Mouse (Mus musculus): ENCODE results near the gene Tmem51. TPM values are rescaled to one million over a fixed set of nuclear protein-coding genes. Genes with fewer than 3 reads are reported as not detected.
"Not testable (repeated sequence)": the region's sequence is repeated elsewhere in the genome, so short reads cannot be mapped to it uniquely, and the experiment has no call there.

Gene Tmem51
- polyA plus RNA-seq, 1 experiment = 51.4 TPM

- DNase-seq (ENCODE audit: low read depth, low spot score) = no peak
- WGBS = 88% methylated on average over 9 of the region's 9 CpGs
Measured at GRCm38 (mm10) chr4:142039662-142040353, 44.3 kb downstream of the Tmem51 start.

DNA sequence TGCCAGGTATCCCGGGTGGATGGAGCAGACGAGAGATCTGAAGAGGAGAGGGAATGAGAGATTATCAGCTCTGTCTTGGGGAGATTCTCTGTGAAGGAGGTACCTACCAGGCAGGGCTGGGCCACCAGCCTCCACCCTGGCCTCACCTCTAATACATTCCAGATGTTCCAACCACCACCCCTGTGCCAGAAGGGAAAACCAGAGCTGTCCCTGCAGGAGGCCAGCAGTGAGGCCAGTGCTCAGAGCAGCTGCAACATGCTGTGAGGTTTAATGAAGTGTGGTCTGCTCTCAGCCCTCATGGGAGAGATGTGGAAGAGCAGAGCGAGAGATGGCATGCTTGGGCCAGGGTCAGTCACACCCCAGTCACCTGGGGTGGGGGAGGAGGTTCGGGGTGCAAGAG lies 46.2 kb downstream of the Tmem51 start:
- DNase-seq (ENCODE audit: low read depth, low spot score) = no peak
- WGBS = 85% methylated on average over 4 of the region's 4 CpGs

DNA sequence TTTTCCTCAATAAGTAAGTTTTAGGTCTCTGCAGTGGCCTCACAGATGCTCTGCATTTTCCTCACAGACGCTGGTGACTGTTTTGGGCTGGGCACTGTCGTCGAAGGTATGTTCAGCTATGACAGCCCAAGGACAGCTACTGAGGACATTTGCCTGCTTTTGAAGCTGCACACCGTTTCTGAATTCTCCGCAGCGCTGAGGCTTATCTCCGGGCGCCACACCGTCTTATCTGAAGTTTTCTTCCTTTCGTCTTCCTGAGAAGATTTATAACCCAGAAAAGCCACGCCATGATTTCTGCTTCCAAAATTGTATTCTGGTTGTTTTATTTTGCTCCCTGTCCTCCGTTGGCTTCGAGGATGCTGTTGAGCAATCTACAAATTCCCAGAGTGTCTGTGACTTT lies 55.6 kb downstream of the Tmem51 start:
- no peak for DNase-seq (ENCODE audit: low read depth, low spot score)
- WGBS = 38% methylated on average over 13 of the region's 13 CpGs

- DNase-seq (ENCODE audit: low read depth, low spot score) = no peak
- 74% methylated on average over 2 of the region's 2 CpGs for WGBS
Measured at GRCm38 (mm10) chr4:142026965-142027364, 57.1 kb downstream of the Tmem51 start.

- DNase-seq (ENCODE audit: low read depth, low spot score) = no peak
- WGBS = 61% methylated on average over 2 of the region's 2 CpGs
Measured at GRCm38 (mm10) chr4:142024536-142024935, 59.6 kb downstream of the Tmem51 start.

DNA sequence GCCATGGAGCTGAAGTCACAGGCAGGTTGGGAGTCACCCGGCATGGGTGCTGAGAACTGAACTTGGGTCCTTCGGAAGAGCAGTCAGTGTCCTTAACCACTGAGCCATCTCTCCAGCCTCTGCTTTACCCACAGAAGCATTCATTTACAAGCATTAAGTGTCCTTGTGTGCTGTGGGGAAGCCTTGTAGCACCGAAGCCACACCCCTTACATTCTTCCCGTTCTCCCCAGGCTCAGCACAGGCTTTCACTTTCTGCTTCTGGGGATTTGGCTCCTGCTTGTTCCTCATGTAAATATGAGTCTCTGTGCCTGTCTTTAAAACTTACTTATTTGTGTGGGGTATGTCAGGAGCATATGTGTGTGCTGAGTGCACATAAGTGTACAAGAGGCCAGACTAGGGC lies 60.9 kb downstream of the Tmem51 start:
- 45% methylated on average over 4 of the region's 4 CpGs for WGBS

DNA sequence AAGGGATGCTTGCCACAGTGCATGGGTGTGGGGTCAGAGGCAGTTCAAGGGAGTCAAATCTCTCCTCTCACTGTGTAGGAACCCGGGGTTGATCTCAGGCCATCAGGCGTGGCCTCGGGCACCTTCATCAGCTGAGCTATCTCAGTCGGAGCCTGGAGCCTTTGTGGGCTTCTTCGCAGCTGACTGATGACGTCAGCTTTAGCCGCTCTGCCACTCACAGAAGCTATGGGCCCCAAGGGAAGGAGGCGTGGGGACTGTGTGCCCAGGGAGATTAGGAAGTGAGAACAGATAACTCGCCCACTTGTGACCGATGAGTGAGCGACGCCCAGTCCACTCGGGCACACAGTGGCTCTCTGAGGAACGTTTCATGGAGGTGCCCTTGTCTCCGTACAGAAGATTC lies 66.4 kb downstream of the Tmem51 start:
- WGBS = 27% methylated on average over 15 of the region's 15 CpGs
- no peak for DNase-seq (ENCODE audit: low read depth, low spot score)

More for the DNA sequence above, 60.9 kb downstream of the Tmem51 start:
- no peak for DNase-seq (ENCODE audit: low read depth, low spot score)

DNA sequence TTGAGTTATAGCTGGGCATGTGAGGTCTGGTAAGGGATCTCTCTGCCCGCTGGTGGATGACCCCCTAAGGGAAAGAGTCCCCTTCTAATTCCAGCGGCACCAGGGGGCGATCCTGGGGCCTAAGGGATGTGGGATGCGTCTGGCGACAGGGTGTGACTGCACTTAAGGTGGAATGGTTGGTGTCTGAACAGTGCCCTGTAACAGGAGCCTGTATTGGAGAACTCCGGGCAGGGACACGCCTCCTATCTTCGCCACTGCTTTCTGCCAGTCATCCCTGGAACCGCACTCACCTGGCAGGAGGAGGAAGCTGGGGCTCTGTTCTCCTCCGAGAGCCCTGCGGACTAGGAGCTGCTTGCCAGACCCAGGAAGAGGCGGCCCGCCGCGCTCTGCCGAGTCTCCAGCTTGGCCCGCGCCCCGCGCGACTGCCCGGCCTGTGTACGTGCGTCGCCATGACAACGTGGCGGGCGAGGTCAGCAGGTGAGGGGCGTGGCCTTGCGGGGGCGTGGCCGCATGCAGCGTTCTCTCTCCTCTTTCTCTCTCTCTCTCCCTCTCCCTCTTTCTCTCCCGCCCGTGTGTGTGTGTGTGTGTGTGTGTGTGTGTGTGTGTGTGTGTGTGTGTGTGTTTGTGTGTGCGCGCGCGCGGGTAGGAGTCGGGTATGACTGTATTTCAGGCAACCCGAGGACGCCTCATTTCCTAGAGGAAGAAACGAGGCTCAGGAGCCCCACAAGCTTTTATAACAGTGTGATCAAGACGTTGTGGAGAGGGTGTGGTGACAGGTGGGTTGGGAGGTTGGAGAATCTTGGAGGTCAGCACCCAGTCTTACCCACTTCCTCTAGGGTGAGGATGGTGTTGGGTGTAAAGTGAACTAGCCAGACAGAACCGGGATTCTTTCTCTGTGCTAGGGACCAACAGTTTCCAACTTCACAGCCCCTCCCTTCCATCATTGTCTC lies 69.2 kb downstream of the Tmem51 start, which contains the start of gene Fhad1:
Gene Fhad1 (minus strand): TSS at position 424 of the 950 bp plus-strand sequence.
- WGBS = 2% methylated on average over 46 of the region's 46 CpGs
- DNase-seq (ENCODE audit: low read depth, low spot score) = no peak

DNA sequence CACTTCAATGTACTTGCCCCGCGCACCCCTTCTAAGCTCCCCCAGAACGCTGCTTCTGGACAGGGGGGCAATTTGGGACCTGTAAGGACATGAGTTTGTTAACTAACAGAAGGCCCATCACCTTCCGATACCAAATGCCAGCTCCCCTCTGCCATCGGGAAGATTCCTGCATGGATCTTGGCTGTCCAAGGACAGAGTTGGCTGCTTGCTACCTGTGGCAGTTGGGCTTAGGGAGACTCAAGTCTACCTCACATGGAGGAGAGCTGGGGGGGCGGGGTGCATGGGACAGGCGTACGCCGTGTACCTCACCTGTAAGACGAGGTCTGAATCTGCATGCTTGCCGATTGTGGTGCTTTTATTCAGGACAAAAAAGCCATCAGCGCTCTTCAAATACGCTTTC lies 72.9 kb downstream of the Tmem51 start:
- 96% methylated on average over 13 of the region's 13 CpGs for WGBS
- DNase-seq (ENCODE audit: low read depth, low spot score) = no peak

- DNase-seq (ENCODE audit: low read depth, low spot score) = no peak
- 71% methylated on average over 7 of the region's 7 CpGs for WGBS
Measured at GRCm38 (mm10) chr4:142010441-142010840, 73.7 kb downstream of the Tmem51 start.

- WGBS = 19% methylated on average over 11 of the region's 11 CpGs
- no peak for DNase-seq (ENCODE audit: low read depth, low spot score)
Measured at GRCm38 (mm10) chr4:142008206-142008605, 75.9 kb downstream of the Tmem51 start.

GRCm38 (mm10) chr4:142000581-142000980 lies 83.5 kb downstream of the Tmem51 start:
- 42% methylated on average over 9 of the region's 9 CpGs for WGBS
- DNase-seq (ENCODE audit: low read depth, low spot score) = no peak

DNA sequence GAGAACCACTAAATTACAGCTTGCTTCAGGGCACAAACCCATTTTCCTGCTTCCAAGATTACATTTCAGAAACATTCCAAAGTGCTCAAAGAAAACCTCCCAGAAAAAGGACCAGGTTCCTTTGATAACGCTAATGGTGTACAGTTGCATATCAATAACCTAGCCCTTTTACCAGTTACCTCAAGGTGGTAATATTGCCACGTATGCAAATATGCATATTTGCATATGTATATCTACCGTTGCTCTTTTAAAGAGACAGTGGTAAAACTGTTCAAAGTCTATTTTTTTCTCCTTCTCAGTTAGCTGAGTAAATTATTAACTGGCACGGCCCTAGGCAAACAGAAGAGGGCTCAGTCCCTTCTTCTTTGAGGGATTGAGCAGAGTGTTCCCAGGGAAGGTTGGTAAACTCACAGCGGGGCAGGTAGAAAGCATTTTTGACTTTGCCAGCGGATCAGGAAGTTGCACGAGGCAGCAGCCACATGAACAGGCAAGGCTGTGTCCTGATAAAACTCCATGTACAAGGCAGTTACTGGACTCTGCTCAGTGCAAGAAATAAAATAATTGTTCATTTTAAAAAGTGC lies 84.5 kb downstream of the Tmem51 start:
- 23% methylated on average over 7 of the region's 7 CpGs for WGBS
- no peak for DNase-seq (ENCODE audit: low read depth, low spot score)

DNA sequence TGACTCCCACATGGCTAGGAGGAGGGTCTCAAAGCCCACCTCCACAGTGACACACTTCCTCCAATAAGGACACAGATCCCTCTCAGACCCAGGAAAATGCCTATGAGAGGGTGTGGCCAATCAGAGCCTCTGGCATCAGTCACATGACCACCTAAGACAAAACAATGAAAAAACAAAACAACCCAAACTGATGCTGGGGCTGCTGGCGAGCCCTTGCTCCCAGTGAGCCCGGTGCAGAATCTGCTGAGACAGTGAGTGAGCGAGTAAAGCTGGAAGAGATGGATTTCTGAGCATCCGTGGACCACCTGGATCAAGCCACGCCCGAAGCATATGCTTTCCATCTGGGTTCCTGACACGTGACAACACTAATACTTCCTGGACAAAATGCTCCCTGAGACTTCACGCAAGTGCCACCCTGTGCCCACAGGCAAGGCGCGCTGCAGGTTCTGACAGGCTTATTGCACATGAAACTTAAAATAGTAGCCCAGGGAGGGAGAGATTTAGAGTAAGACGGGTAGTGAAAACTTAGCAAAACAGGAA lies 85.8 kb downstream of the Tmem51 start:
- WGBS = 10% methylated on average over 11 of the region's 11 CpGs
- no peak for DNase-seq (ENCODE audit: low read depth, low spot score)

DNA sequence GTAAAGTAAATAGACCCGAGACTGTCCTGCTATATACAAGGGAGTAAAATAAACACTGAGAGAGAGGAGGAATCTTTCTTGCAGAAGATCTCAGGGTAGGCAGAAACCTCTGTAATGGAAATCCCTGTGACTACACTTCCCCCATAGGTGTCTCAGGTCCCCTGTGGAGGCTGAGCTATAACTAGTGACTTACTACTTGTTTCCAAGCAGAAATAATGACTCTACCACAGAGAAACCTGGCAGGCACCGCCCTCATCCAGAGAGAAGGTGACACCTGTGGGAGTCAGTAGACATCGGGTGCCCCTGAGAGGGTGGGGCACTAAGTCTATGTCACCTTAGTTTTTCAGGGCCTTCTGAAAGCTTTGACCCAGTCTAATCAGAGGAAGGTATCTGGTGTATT lies 87.2 kb downstream of the Tmem51 start:
- 23% methylated on average over 3 of the region's 3 CpGs for WGBS
- DNase-seq (ENCODE audit: low read depth, low spot score) = no peak

DNA sequence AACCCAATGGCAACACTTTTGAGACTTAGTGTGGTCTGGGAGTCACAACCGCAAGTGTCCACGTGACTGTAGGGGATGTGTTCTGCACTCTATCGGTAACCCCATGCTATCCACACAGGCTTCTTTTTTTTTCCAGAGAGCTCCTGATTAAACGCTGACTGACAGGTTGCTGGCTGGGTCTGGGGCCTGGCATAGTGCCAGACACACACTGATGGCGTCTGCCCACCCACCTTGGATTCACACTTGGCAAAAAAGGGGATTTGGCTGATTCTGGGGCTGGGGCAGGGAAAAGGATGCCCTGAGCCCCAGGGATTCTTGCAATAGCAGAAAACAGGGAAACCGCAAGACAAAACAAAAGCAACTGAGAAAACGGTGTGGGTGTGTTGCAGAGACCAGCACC lies 88.0 kb downstream of the Tmem51 start:
- DNase-seq (ENCODE audit: low read depth, low spot score) = no peak
- WGBS = 70% methylated on average over 7 of the region's 7 CpGs

GRCm38 (mm10) chr4:141994062-141994471 lies 90.0 kb downstream of the Tmem51 start:
- DNase-seq (ENCODE audit: low read depth, low spot score) = not testable (repeated sequence)
- 33% methylated on average over 2 of the region's 2 CpGs for WGBS

DNA sequence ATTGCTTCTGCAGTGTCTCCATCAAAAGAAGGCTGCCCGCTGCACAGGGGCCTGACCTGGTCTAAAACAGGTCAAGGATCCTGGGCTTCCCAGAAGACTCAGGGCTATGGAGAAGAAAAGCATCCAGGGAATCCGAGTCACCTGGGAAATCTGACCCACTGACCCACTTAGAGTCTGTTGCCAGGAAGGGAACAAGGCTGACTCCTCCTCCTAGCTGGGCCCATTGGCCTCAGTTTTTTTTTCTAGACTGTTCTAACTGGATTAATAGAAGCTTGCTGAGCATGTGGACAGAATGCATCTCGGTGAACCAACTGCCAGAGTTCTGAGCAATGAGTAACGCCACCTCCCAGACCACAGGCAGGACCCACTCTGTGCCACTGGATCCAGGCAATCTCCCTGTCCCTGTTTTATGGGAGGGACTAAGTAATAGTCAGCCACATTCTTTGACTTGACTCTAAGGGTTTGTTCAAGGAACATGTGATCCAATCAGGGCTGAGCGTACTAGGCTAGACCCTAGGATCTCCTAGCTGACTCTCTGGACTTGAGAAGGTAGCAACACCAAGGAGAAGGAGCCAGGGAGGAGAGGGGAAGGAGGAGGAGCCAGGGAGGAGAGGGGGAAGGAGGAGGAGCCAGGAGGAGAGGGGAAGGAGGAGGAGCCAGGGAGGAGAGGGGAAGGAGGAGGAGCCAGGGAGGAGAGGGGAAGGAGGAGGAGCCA lies 90.6 kb downstream of the Tmem51 start:
- 53% methylated on average over 5 of the region's 5 CpGs for WGBS
- DNase-seq (ENCODE audit: low read depth, low spot score) = no peak

DNA sequence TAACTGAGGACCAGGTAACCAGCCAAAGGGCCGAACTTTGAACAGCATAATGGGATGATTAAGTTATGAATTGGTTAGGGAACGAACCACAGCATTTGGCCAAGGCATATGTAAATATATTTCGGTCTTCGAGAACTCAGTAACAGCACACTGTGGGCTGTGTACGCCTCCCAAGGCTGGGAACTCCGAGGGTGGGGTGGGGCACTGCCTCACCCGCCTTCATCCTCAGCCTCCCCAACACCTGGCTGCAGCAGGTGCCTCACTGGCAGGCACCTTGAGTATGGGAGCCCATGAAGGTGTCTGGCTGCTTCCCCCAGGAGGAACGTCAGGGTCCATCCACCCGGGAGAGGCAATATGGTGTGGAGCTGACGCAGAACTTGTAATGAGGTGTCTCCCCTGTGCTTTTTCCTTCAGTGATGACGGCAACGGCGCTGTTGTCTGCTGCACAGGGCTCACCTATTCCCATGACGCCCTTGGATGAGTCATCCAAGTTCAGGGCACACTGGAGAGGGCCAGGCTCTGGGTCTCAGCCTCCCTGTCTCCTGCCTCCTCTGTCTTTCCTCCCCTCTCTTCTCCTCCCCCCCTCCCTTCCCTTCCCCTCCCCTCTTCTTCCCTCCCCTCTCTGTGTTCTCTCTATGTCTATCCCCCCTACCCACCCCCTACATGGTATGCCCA lies 91.4 kb downstream of the Tmem51 start:
- DNase-seq (ENCODE audit: low read depth, low spot score) = no peak
- 26% methylated on average over 14 of the region's 14 CpGs for WGBS

Measured in large intestine, adult 2 months (tissue).